Mouse (Mus musculus) thymus, adult 18-20 months (tissue): Measurements from ENCODE around the gene Tmigd1.
A peak's percentile ranks its signal among the peaks of the same experiment; 100 is the strongest.
"Not testable (repeated sequence)": the region's sequence is repeated elsewhere in the genome, so short reads cannot be mapped to it uniquely, and the experiment has no call there.

Experiments
- DNase-seq, 2 experiments: peaks; one replicate each; pipeline ENCODE4 v3.0.0; 2022; ENCODE audit warnings: mixed read lengths in 2 of 2

The Tmigd1 gene

GRCm38 (mm10) chr11:76899758-76900738, 1.9 kb upstream of the Tmigd1 start:
- DNase-seq = no peak

- no peak for DNase-seq
These were observed 2.4 kb downstream of the Tmigd1 start for GRCm38 (mm10) chr11:76904340-76904739.

- DNase-seq = no peak
These were observed 6.7 kb downstream of the Tmigd1 start for GRCm38 (mm10) chr11:76908651-76909050.

GRCm38 (mm10) chr11:76911325-76912054, 9.5 kb downstream of the Tmigd1 start:
- no peak for DNase-seq

GRCm38 (mm10) chr11:76912055-76912395, 10.1 kb downstream of the Tmigd1 start:
- DNase-seq = no peak

GRCm38 (mm10) chr11:76914366-76914765, 12.4 kb downstream of the Tmigd1 start:
- DNase-seq = no peak

- DNase-seq = no peak
These were observed 14.7 kb downstream of the Tmigd1 start for GRCm38 (mm10) chr11:76916539-76917229.

GRCm38 (mm10) chr11:76917230-76917548, 15.2 kb downstream of the Tmigd1 start:
- DNase-seq = no peak

- no peak for DNase-seq
These were observed 18.6 kb downstream of the Tmigd1 start for GRCm38 (mm10) chr11:76920607-76921006.

GRCm38 (mm10) chr11:76924759-76925236, 22.8 kb downstream of the Tmigd1 start, which contains the start of gene Blmh:
Gene Blmh, plus strand, starts transcription at chr11:76924809.
- no peak for DNase-seq

- DNase-seq = not testable (repeated sequence)
These were observed 26.6 kb downstream of the Tmigd1 start for GRCm38 (mm10) chr11:76928586-76928985.

GRCm38 (mm10) chr11:76933209-76933608, 31.2 kb downstream of the Tmigd1 start:
- DNase-seq = no peak

GRCm38 (mm10) chr11:76936578-76936977, 34.6 kb downstream of the Tmigd1 start:
- DNase-seq = no peak

- no peak for DNase-seq
These were observed 42.9 kb downstream of the Tmigd1 start for GRCm38 (mm10) chr11:76944839-76945238.

GRCm38 (mm10) chr11:76945386-76946202, 43.6 kb downstream of the Tmigd1 start:
- peak; percentile 84 to 88 for DNase-seq

- peak in 1 of 2 experiments; percentile 2 for DNase-seq
These were observed 44.2 kb downstream of the Tmigd1 start for GRCm38 (mm10) chr11:76946203-76946585.

GRCm38 (mm10) chr11:76953536-76953935, 51.6 kb downstream of the Tmigd1 start:
- no peak for DNase-seq

GRCm38 (mm10) chr11:76965703-76966102, 63.7 kb downstream of the Tmigd1 start:
- no peak for DNase-seq
